Mouse (Mus musculus): ENCODE measurements around the gene Mafg.

DNA sequence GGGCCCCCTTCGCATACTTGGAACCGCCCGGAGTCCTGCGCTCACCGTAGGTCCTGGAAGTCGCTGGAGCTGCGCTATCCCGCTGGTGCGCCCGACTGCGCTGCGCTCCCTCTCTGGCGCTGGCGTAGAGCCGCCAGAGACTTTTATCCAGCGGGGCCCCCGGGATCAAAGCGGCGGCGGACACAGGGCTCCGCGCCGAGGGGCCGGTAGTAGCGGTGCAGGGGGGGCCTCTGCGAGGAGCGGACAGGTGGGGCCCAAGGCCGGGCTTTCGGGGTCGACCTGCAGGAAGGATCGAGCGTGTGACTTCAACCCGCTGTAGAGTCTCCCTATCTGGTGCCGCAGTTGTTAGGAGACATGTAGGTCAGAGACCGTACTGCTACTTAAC, 27.7 kb upstream of the Mafg start, which contains the start of gene Notum:
- TF ChIP-seq CTCF (IDR thresholded peaks at IDR 0.05; ENCODE audit: extremely low read depth, insufficient read length, insufficient replicate concordance, low read depth, low read length) (no peak), POLR2A (IDR thresholded peaks at IDR 0.05; ENCODE audit: low read depth, low read length) (no peak)

All from small intestine, adult 2 months (tissue).